Mouse (Mus musculus) olfactory bulb, adult 2 months (tissue): ENCODE results near the gene Sytl2.

Experiments
- CTCF ChIP-seq: fragments of 200-500 bp; IDR thresholded peaks from 2 replicates; pipeline ENCODE4 v1.5.1; 2012; ENCODE audit warnings: low read depth, mild to moderate bottlenecking, low read length, moderate library complexity; ENCODE audit not compliant: insufficient read depth
- POLR2A ChIP-seq: fragments of 200-500 bp; IDR thresholded peaks from 2 replicates; pipeline ENCODE4 v1.6.1; 2012; ENCODE audit warnings: mild to moderate bottlenecking, low read depth, low read length, moderate library complexity; ENCODE audit not compliant: insufficient read depth

GRCm38 (mm10) chr7:90261902-90262599 lies 40.0 kb upstream of the Sytl2 start:
- TF ChIP-seq POLR2A: no peak
- no peak for TF ChIP-seq CTCF
